13 mouse cellular contexts compared by ENCODE assay signal in the genomic region with DNA sequence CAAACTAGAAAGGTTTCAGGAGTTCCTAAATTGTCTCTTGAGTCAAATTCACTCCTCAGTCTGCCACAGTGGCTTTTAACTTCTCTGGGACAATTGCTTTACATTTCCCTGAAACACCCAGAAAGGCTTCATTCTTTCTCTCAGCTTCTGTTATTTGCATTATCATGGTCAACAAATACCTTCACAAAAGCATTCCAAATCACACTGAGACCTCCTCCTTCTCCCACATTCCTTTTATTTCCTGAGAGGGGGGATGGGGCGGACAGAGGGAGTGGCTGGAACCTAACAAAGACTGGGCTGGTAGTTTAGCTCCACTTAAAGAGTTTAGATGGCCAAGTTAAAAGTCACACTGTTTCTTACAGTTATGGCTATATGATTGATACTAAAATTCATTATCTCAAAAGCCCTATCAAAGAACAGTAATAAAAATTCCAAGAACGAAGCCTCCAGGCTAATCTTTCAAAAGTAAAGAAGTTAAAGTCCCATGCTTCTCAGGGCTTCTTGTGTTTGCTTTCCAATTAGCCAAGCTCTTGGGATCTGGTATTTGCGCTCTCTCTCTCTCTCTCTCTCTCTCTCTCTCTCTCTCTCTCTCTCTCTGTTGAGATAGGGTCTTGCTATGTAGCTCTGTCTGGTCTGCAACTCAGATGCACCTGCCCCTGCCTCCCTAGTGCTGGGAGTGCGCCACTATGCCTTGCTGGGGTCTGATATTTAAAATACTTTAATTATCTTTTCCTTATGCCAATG. TPM values are rescaled to one million over a fixed set of nuclear protein-coding genes. Genes with fewer than 3 reads are reported as not detected.
A peak's percentile ranks its signal among the peaks of the same experiment; 100 is the strongest.
DNase-seq lines count a peak whose midpoint lies in the region; ATAC-seq and TF ChIP-seq lines count a peak whose summit lies in the region.
"Had no signal": no experiment of that assay in that cellular context is flagged by ENCODE, and none has a peak within 500 bp of the region (broad histone marks: within the 10 kb centered on the region; RNA-seq: fewer than 3 reads in every experiment).

No protein-coding gene starts in this region.

- H3K4me1 ChIP-seq in intestine, embryonic 15.5 days (replicated peaks), result 0 out of 2 replicates have a peak, but pooled peaks cover 3% of the 10 kb centered on the region
- H3K4me1 ChIP-seq in intestine, postnatal 0 days (replicated peaks; ENCODE audit: control insufficient read depth, insufficient read depth, low read length), result no peaks in the 10 kb centered on the region; the same call in 1 of the 2 replicates

- no peak for TF ChIP-seq CTCF in intestine, postnatal 0 days (IDR thresholded peaks at IDR 0.05; ENCODE audit: low read depth)

- no peak overlapping the region for H3K4me2 ChIP-seq in intestine, embryonic 15.5 days (replicated peaks)
- no peak overlapping the region for H3K4me2 ChIP-seq in intestine, postnatal 0 days (replicated peaks; ENCODE audit: low read depth)
- H3K4me2 ChIP-seq: heart, embryonic 13.5 days; limb, embryonic 13.5 days had no signal

- no peak overlapping the region for H3K27ac ChIP-seq in intestine, embryonic 15.5 days
- no peak overlapping the region for H3K27ac ChIP-seq in intestine, postnatal 0 days (ENCODE audit: low read depth, low read length)
- H3K27ac ChIP-seq: heart, embryonic 13.5 days; limb, embryonic 13.5 days had no signal

- H3K9ac ChIP-seq in intestine, embryonic 15.5 days, result no peak overlapping the region
- H3K9ac ChIP-seq in intestine, postnatal 0 days (ENCODE audit: low read depth, low read length), result no peak overlapping the region
- H3K9ac ChIP-seq: heart, embryonic 13.5 days; limb, embryonic 13.5 days; liver, postnatal 0 days had no signal

- peak; percentile 7 for DNase-seq in retina, embryonic 14.5 days (ENCODE audit: low spot score)
- DNase-seq in retina, postnatal 1 day, result no peak
- DNase-seq in embryo, embryonic 11.5 days (ENCODE audit: low read depth, low spot score), result peak; percentile 31
- DNase-seq in yolk sac, embryonic 10.5 days (ENCODE audit: low spot score), result peak; percentile 73
- DNase-seq in left cerebral cortex, postnatal 25 days (ENCODE audit: low spot score in 2 of 2), result no peak
- DNase-seq in testis, postnatal 10 days (ENCODE audit: low spot score), result no peak
- DNase-seq: gastrocnemius, postnatal 14 days; liver, postnatal 0 days had no signal

- H3K27me3 ChIP-seq in intestine, embryonic 15.5 days (replicated peaks), result no peaks in the 10 kb centered on the region
- no peaks in the 10 kb centered on the region for H3K27me3 ChIP-seq in intestine, postnatal 0 days (replicated peaks; ENCODE audit: control insufficient read depth, insufficient read depth, low read length)
- H3K27me3 ChIP-seq: heart, embryonic 13.5 days; limb, embryonic 13.5 days had no signal

- WGBS in intestine, embryonic 15.5 days, result 51% methylated on average over 4 of the region's 4 CpGs
- WGBS in intestine, postnatal 0 days, result 48% methylated on average over 4 of the region's 4 CpGs

- peaks cover 7% of the 10 kb centered on the region; the same call in 1 of the 2 replicates for H3K36me3 ChIP-seq in intestine, embryonic 15.5 days
- peaks cover 6% of the 10 kb centered on the region for H3K36me3 ChIP-seq in intestine, postnatal 0 days (ENCODE audit: control insufficient read depth, insufficient read depth)

- ATAC-seq in intestine, embryonic 15.5 days, result peak; percentile 50; the same call in 1 of the 2 replicates
- no peak for ATAC-seq in intestine, postnatal 0 days
- ATAC-seq: CD4-positive, CD25-positive, alpha-beta regulatory T cell, adult 4 months; liver, postnatal 0 days had no signal

- intact Hi-C loops in left cerebral cortex, postnatal 25 days (cut with DNase I), result no loop called here

- H3K9me3 ChIP-seq in intestine, embryonic 15.5 days, result no peaks in the 10 kb centered on the region
- no peaks in the 10 kb centered on the region for H3K9me3 ChIP-seq in intestine, postnatal 0 days (ENCODE audit: control insufficient read depth)
- H3K9me3 ChIP-seq: heart, embryonic 13.5 days; limb, embryonic 13.5 days had no signal

- no peak overlapping the region for H3K4me3 ChIP-seq in intestine, embryonic 15.5 days (replicated peaks)
- no peak overlapping the region for H3K4me3 ChIP-seq in intestine, postnatal 0 days (ENCODE audit: low read depth, low read length)
- H3K4me3 ChIP-seq: heart, embryonic 13.5 days; limb, embryonic 13.5 days had no signal

RNA-seq across cellular contexts. Expression of gene Sinhcaf, which starts 46.3 kb away (rescaled TPM):
- polyA plus RNA-seq in intestine, embryonic 15.5 days (2015; fragmentation: Nextera tagmentation; extraction: Ambion mirVana), result 96.9 and 106 TPM in 2 replicates
- polyA plus RNA-seq in intestine, postnatal 0 days (2015; fragmentation: Nextera tagmentation; extraction: Ambion mirVana), result 22.2 and 23.0 TPM in 2 replicates
- 1 to 10 TPM; 3.1 to 3.8 TPM for total RNA-seq in left cerebral cortex, postnatal 25 days (2021)

Comparison
In these comparisons a context has a peak if more than half of its experiments do, and no peak if none do; other contexts are left out.
1. DNase-seq: peak in retina, embryonic 14.5 days (single experiment), embryo, embryonic 11.5 days (single experiment) and yolk sac, embryonic 10.5 days (single experiment); none in retina, postnatal 1 day (single experiment), left cerebral cortex, postnatal 25 days (0 of 2) and testis, postnatal 10 days (single experiment).